Mouse (Mus musculus) heart, embryonic 15.5 days (tissue): Measurements from ENCODE around the gene Hspg2. TPM values are rescaled to one million over a fixed set of nuclear protein-coding genes. Genes with fewer than 3 reads are reported as not detected.

Source experiments
- ATAC-seq: fragments of 200-750 bp; cut with Nextera tagmentation; replicated peaks from 2 replicates; pipeline ENCODE4 v1.8.0; 2017; ENCODE audit warnings: low read depth, moderate TSS enrichment; ENCODE audit not compliant: insufficient number of reproducible peaks, insufficient read depth, low FRiP score
- H3K27ac ChIP-seq: fragments of 300-500 bp; sonication (generic); 2 replicates; pipeline ENCODE4 v1.5.1; 2015; ENCODE audit warnings: mild to moderate bottlenecking, inconsistent platforms
- H3K27me3 ChIP-seq: fragments of 300-500 bp; sonication (generic); 2 replicates; pipeline ENCODE4 v1.6.1; 2015; ENCODE audit warnings: inconsistent platforms
- H3K36me3 ChIP-seq: fragments of 300-500 bp; sonication (generic); 2 replicates; pipeline ENCODE4 v1.6.1; 2015; ENCODE audit warnings: mild to moderate bottlenecking, inconsistent platforms
- H3K4me1 ChIP-seq: fragments of 300-500 bp; sonication (generic); replicated peaks from 2 replicates; pipeline ENCODE4 v1.6.1; 2015; ENCODE audit warnings: inconsistent platforms
- H3K4me2 ChIP-seq: fragments of 300-500 bp; sonication (generic); 2 replicates; pipeline ENCODE4 v1.6.1; 2015; ENCODE audit warnings: inconsistent platforms, mild to moderate bottlenecking, moderate library complexity
- H3K4me3 ChIP-seq: fragments of 300-500 bp; sonication (generic); 2 replicates; pipeline ENCODE4 v1.5.1; 2015; ENCODE audit warnings: mild to moderate bottlenecking, inconsistent platforms
- H3K9ac ChIP-seq: fragments of 300-500 bp; sonication (generic); 2 replicates; pipeline ENCODE4 v1.6.1; 2015; ENCODE audit warnings: mild to moderate bottlenecking, inconsistent platforms
- H3K9me3 ChIP-seq: fragments of 300-500 bp; sonication (generic); replicated peaks from 2 replicates; pipeline ENCODE4 v1.6.1; 2016; ENCODE audit warnings: inconsistent platforms
- WGBS: fragments of 180-500 bp; shearing (Covaris S2); methylation state at CpG from one replicate; pipeline ENCODE4 v1.1.7; 2015; ENCODE audit warnings: mixed read lengths; 5-methylcytosine and 5-hydroxymethylcytosine counted together
- polyA plus RNA-seq: library from polyadenylated mRNA; unstranded; fragments of >200 nt; fragmentation: Nextera tagmentation; extraction: Ambion mirVana; gene quantifications from 2 replicates; pipeline ENCODE4 v1.2.1, GENCODE M21; 2015

The Hspg2 gene
- polyA plus RNA-seq, 1 experiment from 2014 or later = 41.3 TPM

GRCm38 (mm10) chr4:137461981-137462690 is 6.4 kb upstream of the Hspg2 start:
- Histone ChIP-seq H3K9ac (no peak overlapping the region), H3K27me3 (no peaks in the 10 kb centered on the region), H3K4me3 (no peak overlapping the region), H3K27ac (no peak overlapping the region), H3K9me3 (no peaks in the 10 kb centered on the region), H3K4me1 (peaks cover 36% of the 10 kb centered on the region), H3K4me2 (no peak overlapping the region), H3K36me3 (no peaks in the 10 kb centered on the region)
- WGBS = 51% methylated on average over 16 of the region's 16 CpGs
- ATAC-seq = no peak

- no peaks in the 10 kb centered on the region for H3K27me3 ChIP-seq
- no peak overlapping the region for H3K9ac ChIP-seq
- H3K4me1 ChIP-seq = peaks cover 55% of the 10 kb centered on the region
- peak overlapping the region; percentile 91 for H3K27ac ChIP-seq
- 52% methylated on average over 13 of the region's 13 CpGs for WGBS
- H3K4me2 ChIP-seq = no peak overlapping the region
- no peak overlapping the region for H3K4me3 ChIP-seq
- no peaks in the 10 kb centered on the region for H3K9me3 ChIP-seq
- ATAC-seq = no peak
- no peaks in the 10 kb centered on the region for H3K36me3 ChIP-seq
These were observed 3.3 kb upstream of the Hspg2 start for GRCm38 (mm10) chr4:137465125-137465787.

- peak overlapping the region; percentile 91 for H3K27ac ChIP-seq
- H3K4me3 ChIP-seq = no peak overlapping the region
- ATAC-seq = no peak
- no peak overlapping the region for H3K9ac ChIP-seq
- H3K4me1 ChIP-seq = peaks cover 68% of the 10 kb centered on the region
- H3K4me2 ChIP-seq = no peak overlapping the region
- 45% methylated on average over 4 of the region's 4 CpGs for WGBS
- no peaks in the 10 kb centered on the region for H3K9me3 ChIP-seq
- H3K27me3 ChIP-seq = no peaks in the 10 kb centered on the region
- H3K36me3 ChIP-seq = no peaks in the 10 kb centered on the region
These were observed 1.6 kb upstream of the Hspg2 start for GRCm38 (mm10) chr4:137466991-137467390.

DNA sequence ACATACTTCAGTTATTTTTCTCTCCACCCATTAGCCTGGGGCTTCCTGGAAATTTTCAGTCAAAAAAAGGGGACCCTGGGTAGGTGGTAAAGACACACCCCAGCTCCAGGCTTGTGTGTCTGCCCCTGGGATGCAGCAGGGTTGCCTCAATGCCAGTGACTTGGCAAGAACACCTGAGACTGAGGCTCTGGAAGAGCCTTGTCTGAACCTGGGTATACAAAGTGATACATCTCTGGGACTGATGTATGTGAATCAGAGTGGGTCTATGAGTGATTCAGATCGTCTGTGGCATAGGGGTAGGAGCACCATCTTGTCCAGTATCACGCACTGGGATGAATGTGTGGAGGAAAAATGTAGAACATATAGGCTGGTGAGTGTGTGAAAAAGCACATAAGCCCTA is 1.0 kb upstream of the Hspg2 start:
- Histone ChIP-seq H3K36me3 (no peaks in the 10 kb centered on the region), H3K9ac (no peak overlapping the region), H3K27ac (peak overlapping the region; percentile 91), H3K9me3 (no peaks in the 10 kb centered on the region), H3K27me3 (no peaks in the 10 kb centered on the region), H3K4me2 (no peak overlapping the region), H3K4me3 (no peak overlapping the region), H3K4me1 (peaks cover 70% of the 10 kb centered on the region)
- ATAC-seq = no peak
- WGBS = 78% methylated on average over 2 of the region's 2 CpGs

DNA sequence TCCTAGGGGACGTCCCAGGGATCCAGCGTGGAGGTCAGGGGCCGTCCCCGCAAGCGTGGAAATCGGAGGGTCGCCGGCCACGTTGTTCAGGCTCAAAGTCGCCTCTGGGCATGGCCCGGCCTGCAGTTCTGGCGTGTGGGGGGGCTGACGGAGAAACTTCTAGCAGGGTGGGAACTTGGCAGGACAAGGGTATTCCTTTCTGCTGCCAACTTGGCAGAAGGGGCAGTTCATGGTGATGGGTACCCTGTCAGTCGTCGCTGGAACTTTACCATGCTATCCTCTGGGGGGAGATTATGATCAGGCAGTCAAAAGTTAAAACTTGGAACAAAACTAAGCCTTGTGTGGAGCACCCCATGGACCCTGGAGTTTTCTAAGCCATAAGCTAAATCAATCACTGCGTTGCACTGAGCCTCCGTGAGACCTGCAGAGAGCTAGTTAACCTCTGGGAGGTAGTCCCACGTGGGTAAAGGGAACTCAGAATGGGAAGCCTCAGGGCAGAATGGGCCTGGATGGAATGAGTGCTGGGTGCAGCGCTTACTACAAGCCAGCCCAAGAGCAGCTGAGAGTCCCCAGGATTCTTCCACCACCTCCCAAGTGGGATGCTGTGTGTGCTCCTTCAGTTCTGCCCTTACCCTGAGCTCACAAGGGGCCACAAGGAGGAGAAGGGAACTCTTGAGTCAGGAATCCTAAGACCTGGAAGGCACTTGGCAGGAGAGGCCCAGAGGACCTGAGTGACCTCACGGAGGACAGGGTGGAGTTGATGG is 694 bp downstream of the Hspg2 start:
- Histone ChIP-seq H3K9ac (peak overlapping the region; percentile 90), H3K4me3 (peak overlapping the region; percentile 79), H3K9me3 (no peaks in the 10 kb centered on the region), H3K27ac (peak overlapping the region; percentile 91), H3K27me3 (no peaks in the 10 kb centered on the region), H3K4me2 (peak overlapping the region; percentile 89), H3K36me3 (no peaks in the 10 kb centered on the region), H3K4me1 (peaks cover 81% of the 10 kb centered on the region)
- 3% methylated on average over 20 of the region's 20 CpGs for WGBS
- ATAC-seq = no peak; the same call in none of the 2 replicates

DNA sequence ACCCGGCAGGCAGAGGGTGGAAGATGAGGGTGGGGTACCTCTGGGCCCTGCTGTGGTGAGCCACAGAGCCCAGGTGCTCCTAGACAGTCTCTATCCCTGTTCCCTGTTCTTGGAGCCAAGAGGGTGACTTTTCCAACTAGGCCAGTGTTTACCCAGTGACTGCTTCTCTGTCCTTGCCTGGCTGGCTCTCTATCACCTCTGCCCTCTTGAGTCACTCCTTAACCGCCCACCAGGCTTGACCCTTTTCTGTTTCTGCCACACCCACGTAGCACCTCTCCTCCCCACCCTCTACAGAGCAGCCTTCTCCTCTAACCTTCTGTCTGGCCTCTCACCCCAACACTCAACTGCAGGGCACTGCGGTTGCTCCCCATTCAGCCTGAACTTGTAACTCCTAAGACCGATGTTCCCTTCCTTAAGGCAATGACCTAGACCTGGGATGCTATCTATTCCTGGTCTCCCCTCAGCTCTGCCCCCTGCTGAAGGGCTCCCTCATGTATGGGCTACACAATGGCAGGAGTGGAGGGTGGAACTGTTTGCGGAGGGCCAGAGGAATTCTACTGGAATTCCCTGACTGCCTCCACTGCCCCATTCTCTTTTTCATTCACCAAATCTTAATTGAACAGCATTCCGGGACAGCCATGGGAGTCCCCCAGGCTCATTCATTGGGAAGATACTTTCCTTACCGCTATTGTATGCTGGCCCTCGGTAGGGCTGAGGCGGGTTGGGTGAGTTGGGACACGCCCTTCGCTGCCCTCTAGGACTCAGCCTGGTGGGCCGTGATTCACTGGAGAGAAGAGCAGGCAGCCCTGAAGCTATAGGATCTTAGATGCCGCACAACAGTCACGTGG is 1.5 kb downstream of the Hspg2 start:
- Histone ChIP-seq H3K27me3 (no peaks in the 10 kb centered on the region), H3K4me1 (peaks cover 81% of the 10 kb centered on the region), H3K36me3 (no peaks in the 10 kb centered on the region), H3K9me3 (no peaks in the 10 kb centered on the region), H3K4me2 (peak overlapping the region; percentile 89), H3K9ac (peak overlapping the region; percentile 90), H3K27ac (peak overlapping the region; percentile 91), H3K4me3 (peak overlapping the region; percentile 79)
- 28% methylated on average over 15 of the region's 15 CpGs for WGBS
- ATAC-seq = no peak

DNA sequence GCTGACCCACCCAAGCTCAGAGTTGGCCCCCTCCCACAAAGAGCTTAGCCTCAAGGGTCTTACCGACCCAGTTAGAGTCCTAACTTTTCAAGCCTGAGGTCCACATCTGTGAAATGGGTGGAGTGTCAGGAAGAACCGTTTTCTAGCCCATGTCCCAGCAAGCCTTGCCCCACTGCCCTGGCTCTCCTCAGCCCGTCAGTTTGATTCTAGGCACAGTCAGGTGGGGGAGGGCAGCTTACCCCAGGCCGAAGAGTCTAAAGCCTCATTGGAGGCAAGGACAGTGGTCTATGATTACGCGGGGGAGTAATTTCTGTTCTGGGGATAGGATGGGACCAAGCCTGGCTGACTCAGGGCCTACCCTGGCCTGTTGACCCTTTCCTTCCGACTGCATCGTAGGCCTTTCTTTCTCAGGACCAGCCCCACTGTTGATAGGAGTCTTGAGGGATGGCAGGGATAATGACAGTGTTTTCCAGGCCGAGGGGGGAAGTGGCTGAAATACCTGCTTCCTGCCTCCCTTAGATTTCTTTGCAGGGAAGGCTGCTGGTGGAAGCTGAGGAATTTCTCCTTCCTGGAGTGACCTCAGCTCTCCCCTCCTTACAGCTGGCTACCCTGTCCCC is 2.2 kb downstream of the Hspg2 start:
- WGBS = 38% methylated on average over 9 of the region's 9 CpGs
- H3K9me3 ChIP-seq = no peaks in the 10 kb centered on the region

GRCm38 (mm10) chr4:137471326-137471725 is 2.8 kb downstream of the Hspg2 start:
- no peaks in the 10 kb centered on the region for H3K9me3 ChIP-seq
- H3K4me3 ChIP-seq = peak overlapping the region; percentile 79
- H3K4me2 ChIP-seq = peak overlapping the region; percentile 89
- peak overlapping the region; percentile 91 for H3K27ac ChIP-seq
- WGBS = 28% methylated on average over 8 of the region's 8 CpGs
- ATAC-seq = no peak
- no peaks in the 10 kb centered on the region for H3K27me3 ChIP-seq
- H3K36me3 ChIP-seq = no peaks in the 10 kb centered on the region
- H3K9ac ChIP-seq = peak overlapping the region; percentile 90
- H3K4me1 ChIP-seq = peaks cover 87% of the 10 kb centered on the region

More for the DNA sequence above, 2.2 kb downstream of the Hspg2 start:
- Histone ChIP-seq H3K4me3 (peak overlapping the region; percentile 79), H3K4me1 (peaks cover 82% of the 10 kb centered on the region), H3K4me2 (peak overlapping the region; percentile 89), H3K27ac (peak overlapping the region; percentile 91), H3K27me3 (no peaks in the 10 kb centered on the region), H3K36me3 (no peaks in the 10 kb centered on the region), H3K9ac (peak overlapping the region; percentile 90)
- ATAC-seq = no peak

GRCm38 (mm10) chr4:137473240-137473639 is 4.7 kb downstream of the Hspg2 start:
- peak overlapping the region; percentile 20; the same call in 1 of the 2 replicates for H3K9ac ChIP-seq
- H3K4me1 ChIP-seq = peaks cover 89% of the 10 kb centered on the region
- no peak for ATAC-seq
- peak overlapping the region; percentile 89 for H3K4me2 ChIP-seq
- H3K27ac ChIP-seq = peak overlapping the region; percentile 87
- peak overlapping the region; percentile 22; the same call in 1 of the 2 replicates for H3K4me3 ChIP-seq
- H3K9me3 ChIP-seq = no peaks in the 10 kb centered on the region
- no peaks in the 10 kb centered on the region for H3K36me3 ChIP-seq
- no peaks in the 10 kb centered on the region for H3K27me3 ChIP-seq
- 66% methylated on average over 8 of the region's 8 CpGs for WGBS

DNA sequence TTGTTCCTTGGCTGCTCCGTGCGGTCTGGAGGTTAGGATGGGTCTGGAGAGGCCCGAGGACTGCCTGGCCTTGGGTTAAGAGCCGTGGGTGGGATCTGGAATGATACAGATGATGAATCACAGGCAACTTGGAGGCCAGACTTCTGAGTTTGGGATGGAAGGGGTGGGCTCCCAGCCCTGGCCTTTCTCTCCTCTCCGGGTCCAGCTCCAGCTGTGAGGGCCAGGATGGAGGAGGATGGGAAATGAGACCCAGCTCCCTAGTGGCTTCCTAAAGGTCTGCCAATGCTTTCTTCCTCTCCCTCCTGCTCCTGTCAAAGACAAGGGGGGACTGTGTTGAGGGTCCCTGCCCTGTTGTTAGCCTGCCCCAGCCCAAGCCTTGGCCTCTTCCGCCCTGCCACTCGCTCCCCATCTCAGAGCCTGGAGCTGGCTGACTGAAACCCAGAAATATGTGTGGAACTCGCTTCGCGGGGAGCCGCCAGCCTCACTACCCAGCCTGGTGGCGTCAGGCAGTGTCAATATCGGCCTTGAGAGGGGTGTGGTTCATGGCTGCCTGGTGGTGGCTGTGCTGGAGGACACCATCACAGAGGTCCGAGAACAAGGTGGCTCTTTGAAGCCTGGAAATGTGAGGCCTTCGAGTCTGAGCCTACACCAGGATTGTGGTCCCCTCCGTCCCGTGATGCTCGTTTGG is 5.3 kb downstream of the Hspg2 start:
- no peaks in the 10 kb centered on the region for H3K27me3 ChIP-seq
- peak overlapping the region; percentile 20 for H3K9ac ChIP-seq
- H3K4me2 ChIP-seq = peak overlapping the region; percentile 89
- whole genome bisulfite sequencing = 24% methylated on average over 18 of the region's 18 CpGs
- no peaks in the 10 kb centered on the region for H3K36me3 ChIP-seq
- peak overlapping the region; percentile 22 for H3K4me3 ChIP-seq
- H3K9me3 ChIP-seq = no peaks in the 10 kb centered on the region
- no peak for ATAC-seq
- peaks cover 93% of the 10 kb centered on the region for H3K4me1 ChIP-seq
- peak overlapping the region; percentile 87 for H3K27ac ChIP-seq
